Mouse (Mus musculus) adrenal gland, adult 10 weeks (tissue): ENCODE data around the gene Coch. TPM values are rescaled to one million over a fixed set of nuclear protein-coding genes. Genes with fewer than 3 reads are reported as not detected.

Source experiments
- polyA plus RNA-seq: library from polyadenylated mRNA; stranded (reverse); fragments of 350-450 nt; fragmentation: Illumina TruSeq; extraction: RNeasy Lipid Tissue Mini Kit (QIAGEN cat#74804); gene quantifications from one replicate; pipeline ENCODE4 v1.2.3, GENCODE M21; 2014; ENCODE audit warnings: low read depth, low replicate concordance

The Coch gene
- 3.9 TPM for polyA plus RNA-seq

GRCm38 (mm10) chr12:51593229-51594029 lies at the start of gene Coch:
Gene Coch, plus strand, starts transcription at chr12:51593341.

Other genes with a start within 250 kb of the Coch start
- gene G2e3, start 245.3 kb upstream of the Coch start, polyA plus RNA-seq = 49.7 TPM
- gene Scfd1, start 215.8 kb upstream of the Coch start, polyA plus RNA-seq = 256 TPM
- gene Ap4s1, start 97.7 kb downstream of the Coch start, polyA plus RNA-seq = 58.2 TPM
- gene Strn3, start 98.6 kb downstream of the Coch start, polyA plus RNA-seq = 244 TPM
- gene Hectd1, start 236.2 kb downstream of the Coch start, polyA plus RNA-seq = 115 TPM